Mouse (Mus musculus): ENCODE results near the gene Exosc2. TPM values are rescaled to one million over a fixed set of nuclear protein-coding genes. Genes with fewer than 3 reads are reported as not detected.

Gene Exosc2
- total RNA-seq, 2 experiments from 2014 or later, result 19.8 to 23.9 TPM

DNA sequence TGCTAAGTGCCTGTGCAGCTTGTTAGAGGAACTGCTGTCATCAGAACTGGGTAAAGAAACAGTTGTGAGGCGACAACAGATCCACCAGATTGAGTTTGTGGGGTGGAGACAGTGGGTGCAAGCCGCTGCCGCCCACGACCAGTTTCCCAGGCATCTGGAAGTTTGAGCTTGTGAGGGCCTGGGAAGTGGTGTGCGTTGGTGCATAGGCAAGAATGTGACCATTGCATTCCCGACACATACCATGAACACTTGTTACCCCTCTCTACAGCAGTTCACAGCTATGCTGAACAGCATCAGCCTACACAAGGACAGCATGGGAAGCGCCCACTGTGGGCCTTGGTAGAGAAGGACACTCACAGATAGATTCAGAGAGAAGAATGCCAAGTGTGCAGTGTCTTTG lies 45.5 kb downstream of the Exosc2 start:
- peak; percentile 66 to 74 for DNase-seq (ENCODE audit: low spot score in 2 of 2)

DNA sequence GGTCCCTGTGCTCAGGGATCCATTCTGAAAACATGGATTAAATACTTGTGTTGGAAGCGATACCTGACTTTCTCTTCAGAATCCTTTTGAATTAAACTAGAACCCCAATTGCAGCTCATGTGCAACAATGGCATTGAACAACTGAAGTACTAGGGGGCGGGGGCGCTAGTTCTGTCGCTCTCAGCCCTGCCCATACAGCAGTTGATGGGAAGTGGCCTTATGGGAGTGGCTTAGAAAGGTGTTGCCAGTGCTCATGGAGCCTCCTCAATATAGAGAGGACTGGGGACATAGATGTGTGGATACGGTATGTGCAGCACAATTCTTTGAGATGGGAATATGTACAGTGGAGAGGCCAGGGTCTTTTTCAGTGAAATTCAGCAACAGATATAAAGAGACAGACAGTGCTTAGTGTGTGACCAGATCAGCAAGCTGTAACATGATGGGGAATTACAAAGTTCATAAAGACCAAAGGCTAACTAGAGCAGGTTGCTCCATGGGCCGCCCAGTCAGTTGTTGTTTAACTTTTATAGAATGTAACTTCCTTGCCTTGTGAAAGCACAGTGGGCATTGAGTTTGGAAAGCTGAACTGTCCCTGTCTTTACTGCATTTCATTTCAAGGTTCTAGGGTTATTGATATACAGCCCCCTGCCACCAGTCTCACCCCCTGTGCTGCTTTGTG lies 48.8 kb downstream of the Exosc2 start:
- intact Hi-C loops (cut with DNase I), result no loop called here
- no peak for DNase-seq (ENCODE audit: low spot score in 2 of 2)

More for the DNA sequence above, 45.5 kb downstream of the Exosc2 start:
- intact Hi-C loops (cut with DNase I), result no loop called here

DNA sequence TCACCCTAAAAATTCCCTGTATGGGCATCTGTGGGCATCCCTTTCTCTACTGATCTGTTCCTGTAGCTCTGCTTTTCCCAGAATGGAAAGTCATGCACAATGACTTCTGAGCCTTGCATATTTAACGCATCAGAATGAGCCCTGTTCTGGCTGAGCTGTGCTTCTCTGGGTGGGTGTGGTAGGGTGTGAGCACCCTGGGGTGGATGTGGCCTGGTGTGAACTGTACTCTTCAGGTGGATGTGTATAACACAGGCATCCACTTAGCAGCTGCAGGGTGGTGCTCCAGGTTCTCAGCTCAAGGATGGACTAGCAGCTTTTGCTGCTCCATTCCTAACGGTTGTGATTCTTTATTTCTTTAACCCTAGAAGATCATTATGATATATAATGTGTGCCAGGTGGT lies 49.4 kb downstream of the Exosc2 start:
- intact Hi-C loops (cut with DNase I), result no loop called here
- no peak for DNase-seq (ENCODE audit: low spot score in 2 of 2)

DNA sequence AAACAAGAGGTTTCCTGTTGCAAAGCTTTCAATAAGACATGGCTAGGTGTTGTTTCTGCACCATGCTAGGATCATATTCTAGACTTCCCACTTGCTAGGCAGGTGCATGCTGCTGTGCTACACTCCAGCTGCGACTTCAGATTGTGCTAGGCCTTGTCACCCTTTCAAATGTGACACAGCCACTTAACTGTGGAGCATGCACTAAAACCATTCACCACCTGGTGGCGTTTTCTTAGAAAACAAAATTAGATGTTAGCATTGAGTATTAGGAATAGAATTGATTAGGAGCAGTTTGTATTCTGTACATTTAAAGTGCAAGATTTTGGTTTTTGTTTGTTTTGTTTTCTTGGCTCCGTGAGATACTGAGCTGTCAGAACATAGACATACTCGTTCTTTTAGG lies 50.3 kb downstream of the Exosc2 start:
- intact Hi-C loops (cut with DNase I), result no loop called here
- no peak for DNase-seq (ENCODE audit: low spot score in 2 of 2)

DNA sequence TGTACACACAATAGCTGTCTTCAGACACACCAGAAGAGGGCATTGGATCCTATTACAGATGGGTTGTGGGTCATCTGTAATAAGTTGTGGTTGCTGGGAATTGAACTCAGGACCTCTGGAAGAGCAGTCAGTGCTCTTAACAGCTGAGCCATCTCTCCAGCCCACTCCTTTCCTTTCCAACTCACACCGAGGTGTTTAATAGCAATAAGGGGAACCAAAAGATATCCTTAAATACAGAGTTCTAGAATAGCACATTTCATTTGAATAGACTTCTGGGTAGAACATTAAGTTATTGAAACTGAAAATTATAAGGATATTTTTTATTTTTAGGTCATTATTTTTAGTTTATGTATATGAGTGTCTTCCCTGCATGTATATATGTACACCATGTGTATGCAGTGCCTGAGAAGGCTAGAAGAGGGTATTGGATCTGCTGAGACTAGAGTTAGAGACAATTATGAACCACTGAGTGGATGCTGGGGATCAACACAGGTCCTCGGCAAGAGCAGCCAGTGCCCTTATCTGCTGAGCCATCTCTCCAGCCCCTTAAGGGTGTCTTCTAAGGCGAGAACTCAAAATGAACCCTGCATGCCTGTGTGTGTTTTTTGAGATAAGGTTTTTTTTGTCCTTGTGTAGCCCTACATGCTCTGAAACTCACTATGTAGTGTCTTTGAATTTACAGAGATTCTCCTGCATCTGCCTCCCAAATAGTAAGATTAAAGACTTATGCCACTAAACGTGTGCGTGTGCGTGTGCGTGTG lies 54.4 kb downstream of the Exosc2 start:
- no peak for DNase-seq (ENCODE audit: low spot score in 2 of 2)
- intact Hi-C loops (cut with DNase I), result no loop called here

DNA sequence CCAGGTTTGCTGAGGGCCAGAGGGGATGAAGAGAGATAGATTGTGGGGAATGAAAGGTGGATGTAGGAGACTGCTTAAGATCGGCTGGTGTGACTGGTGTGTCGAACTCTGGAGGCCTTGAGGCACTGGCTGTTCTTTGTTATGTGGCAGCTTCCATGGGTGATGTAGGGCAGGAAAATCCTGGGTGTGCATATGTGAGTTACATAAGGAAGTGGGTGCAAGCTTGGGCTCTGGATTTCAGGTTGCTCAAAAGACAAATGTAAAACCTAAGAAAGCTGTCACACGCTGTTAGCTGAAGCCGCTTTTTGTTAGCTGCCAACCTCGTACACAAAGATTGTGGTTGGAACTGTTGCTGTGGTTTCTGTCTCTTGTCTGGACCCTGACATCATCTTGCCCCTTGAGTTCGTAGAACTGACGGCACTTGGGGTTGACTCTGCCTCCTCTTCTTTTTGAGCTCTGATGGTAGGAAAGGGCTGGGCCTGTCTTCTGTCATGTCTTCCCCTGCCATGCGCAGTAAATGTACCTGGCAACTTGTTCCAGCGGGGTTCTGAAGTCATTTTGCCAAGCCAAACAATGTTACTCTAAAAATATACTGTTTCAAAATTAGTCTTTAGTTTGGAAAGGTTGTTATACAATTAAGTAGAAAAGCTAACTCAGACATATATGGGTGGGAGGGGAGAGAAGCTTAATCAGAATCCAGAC lies 57.2 kb downstream of the Exosc2 start:
- peak; percentile 38 to 44 for DNase-seq (ENCODE audit: low spot score in 2 of 2)
- intact Hi-C loops (cut with DNase I), result no loop called here

DNA sequence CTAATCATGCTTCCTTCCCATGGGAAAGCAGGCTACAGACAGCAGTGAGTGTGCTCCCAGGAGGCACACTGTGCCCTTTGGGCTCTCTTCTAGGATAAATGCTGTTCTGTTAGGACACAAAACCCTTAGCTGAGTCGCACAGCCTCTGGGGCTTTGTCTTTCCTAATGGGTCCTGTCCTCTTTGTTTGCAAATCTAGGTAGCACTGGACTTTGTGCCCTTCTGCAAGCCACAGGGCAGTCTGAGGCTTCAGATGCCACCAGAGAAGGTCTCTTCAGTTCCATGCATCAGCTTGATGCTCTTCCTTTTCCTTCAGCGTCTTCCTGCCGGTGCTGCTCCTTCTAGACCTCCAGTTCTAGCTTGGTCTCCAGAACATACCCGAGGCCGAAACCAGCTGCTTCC lies 60.1 kb downstream of the Exosc2 start:
- intact Hi-C loops (cut with DNase I), result no loop called here
- no peak for DNase-seq (ENCODE audit: low spot score in 2 of 2)

Other genes with a start within 250 kb of the Exosc2 start
- 10 to 100 TPM; 20.2 to 23.8 TPM for gene Ass1, start 200.5 kb upstream of the Exosc2 start, total RNA-seq (2021)
- gene Fubp3, start 98.1 kb upstream of the Exosc2 start, total RNA-seq (2021), result 10 to 100 TPM; 38.1 to 51.7 TPM
- gene Prdm12, start 30.7 kb upstream of the Exosc2 start, total RNA-seq (2021), result under 1 TPM; 0.16 to 0.44 TPM
- 10 to 100 TPM; 37.8 to 52.2 TPM for gene Abl1, start 17.7 kb downstream of the Exosc2 start, total RNA-seq (2021)
- not detected for gene Qrfp, start 139.9 kb downstream of the Exosc2 start, total RNA-seq (2021)
- 1 to 10 TPM; 8.4 to 8.7 TPM for gene Fibcd1, start 175.3 kb downstream of the Exosc2 start, total RNA-seq (2021)
- 1 to 10 TPM; 6.8 to 9.6 TPM for gene Lamc3, start 216.6 kb downstream of the Exosc2 start, total RNA-seq (2021)

Measured in left cerebral cortex, postnatal 36 days (tissue).